Mouse (Mus musculus): ENCODE results near the gene Gm20431.

- TF ChIP-seq CTCF (conservative IDR thresholded peaks at IDR 0.05; ENCODE audit: low read length) (peak; percentile 95), NANOG (IDR thresholded peaks at IDR 0.05; ENCODE audit: borderline replicate concordance, low read length) (no peak), POU5F1 (IDR thresholded peaks at IDR 0.05; ENCODE audit: borderline replicate concordance, low read length) (no peak)
These were observed 21.0 kb downstream of the Gm20431 start for GRCm38 (mm10) chr2:167640279-167640678.
